Mouse (Mus musculus): ENCODE results near the gene Fam92b.

- no peak for TF ChIP-seq CTCF (conservative IDR thresholded peaks at IDR 0.05; ENCODE audit: low read length)
- no peak for TF ChIP-seq NANOG (IDR thresholded peaks at IDR 0.05; ENCODE audit: borderline replicate concordance, low read length)
- TF ChIP-seq POU5F1 (IDR thresholded peaks at IDR 0.05; ENCODE audit: borderline replicate concordance, low read length): no peak
Observed at GRCm38 (mm10) chr8:120135687-120136086, 41.6 kb downstream of the Fam92b start.

Measured in E14TG2a.4 (cell line).